Mouse (Mus musculus) erythroid progenitor cell, adult 5-6 weeks (primary cell): ENCODE measurements around the gene Cdon. TPM values are rescaled to one million over a fixed set of nuclear protein-coding genes. Genes with fewer than 3 reads are reported as not detected.

ENCODE experiments used
- ATAC-seq: replicated peaks from 2 replicates; pipeline ENCODE4 v1.8.0; 2016; ENCODE audit warnings: moderate number of reproducible peaks, mild to moderate bottlenecking, moderate TSS enrichment, inconsistent platforms; ENCODE audit not compliant: poor library complexity, low FRiP score, severe bottlenecking
- total RNA-seq, 2 experiments: library from RNA; stranded (forward) in 1 of 2; stranded (reverse) in 1 of 2; fragments of 150-400 nt in 1 of 2; fragments of 186-747, 209-891 nt in 1 of 2; gene quantifications; 2 replicates each; pipeline versions ENCODE4 v1.2.3 to v1.2.4; 2015 to 2017; ENCODE audit warnings: low replicate concordance in 2 of 2

The Cdon gene
- total RNA-seq, 2 experiments from 2014 or later, result 1.1 TPM; not detected in 1

DNA sequence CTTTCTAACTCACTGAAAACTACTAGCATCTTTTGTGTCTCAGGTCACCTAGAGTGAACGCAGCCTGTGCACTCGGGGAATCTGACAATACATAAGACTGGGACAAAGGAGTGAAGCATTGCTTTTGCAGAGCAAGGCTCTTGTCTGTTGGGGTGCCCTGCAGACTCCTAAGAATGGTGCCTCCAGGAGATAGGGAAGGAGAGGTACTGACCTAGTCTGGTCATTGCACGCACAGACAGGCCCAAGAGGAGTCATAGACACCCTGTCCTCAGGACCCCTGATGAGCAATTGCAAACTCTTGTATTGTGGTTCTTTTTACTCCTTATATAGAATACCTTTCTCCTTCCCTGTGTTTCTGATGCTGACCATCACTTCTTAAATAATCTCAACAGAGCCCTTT, 13.4 kb downstream of the Cdon start:
- no peak for ATAC-seq

DNA sequence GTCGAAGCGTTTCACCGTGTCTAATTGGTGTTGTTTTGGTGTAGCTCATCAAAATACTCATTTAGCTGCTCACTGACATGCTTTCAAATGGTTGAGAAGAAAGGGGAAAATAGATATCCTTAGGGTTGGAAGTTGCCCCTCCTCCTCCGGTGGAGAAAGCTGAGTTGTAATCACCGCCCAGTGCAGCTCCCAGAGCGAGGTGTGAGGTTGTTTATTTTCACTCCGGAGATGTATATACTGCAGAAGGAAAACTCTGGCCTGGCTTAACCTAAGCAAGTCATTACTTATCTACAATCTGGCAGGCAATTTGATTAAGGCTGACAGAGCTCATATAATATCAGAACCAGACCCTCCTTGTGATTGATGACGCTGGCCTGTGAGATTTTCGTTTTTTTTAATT, 14.6 kb downstream of the Cdon start:
- ATAC-seq, result no peak

GRCm38 (mm10) chr9:35438286-35439061, 17.5 kb downstream of the Cdon start:
- no peak for ATAC-seq

DNA sequence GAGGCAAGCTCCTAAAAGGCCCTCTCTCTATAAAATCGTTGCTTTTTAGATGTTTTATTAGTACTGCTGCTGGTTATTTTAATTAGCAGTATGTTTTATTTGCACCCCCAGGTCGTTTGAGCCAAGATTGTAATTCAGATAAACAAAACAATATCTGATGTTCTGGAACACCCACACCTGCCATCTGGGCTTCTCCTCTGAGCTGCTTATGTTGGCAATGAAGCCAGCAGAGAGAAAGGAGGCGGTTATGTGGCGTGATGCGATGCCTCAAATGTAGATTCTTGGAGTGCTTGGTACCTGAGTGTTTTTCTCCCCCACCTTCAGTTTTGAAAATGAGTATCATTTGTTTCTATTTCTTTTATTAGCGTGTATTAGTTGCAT, 18.1 kb downstream of the Cdon start:
- no peak for ATAC-seq

- no peak for ATAC-seq
Measured at GRCm38 (mm10) chr9:35439754-35440153, 18.8 kb downstream of the Cdon start.

- no peak for ATAC-seq
Measured at GRCm38 (mm10) chr9:35442476-35442875, 21.5 kb downstream of the Cdon start.

DNA sequence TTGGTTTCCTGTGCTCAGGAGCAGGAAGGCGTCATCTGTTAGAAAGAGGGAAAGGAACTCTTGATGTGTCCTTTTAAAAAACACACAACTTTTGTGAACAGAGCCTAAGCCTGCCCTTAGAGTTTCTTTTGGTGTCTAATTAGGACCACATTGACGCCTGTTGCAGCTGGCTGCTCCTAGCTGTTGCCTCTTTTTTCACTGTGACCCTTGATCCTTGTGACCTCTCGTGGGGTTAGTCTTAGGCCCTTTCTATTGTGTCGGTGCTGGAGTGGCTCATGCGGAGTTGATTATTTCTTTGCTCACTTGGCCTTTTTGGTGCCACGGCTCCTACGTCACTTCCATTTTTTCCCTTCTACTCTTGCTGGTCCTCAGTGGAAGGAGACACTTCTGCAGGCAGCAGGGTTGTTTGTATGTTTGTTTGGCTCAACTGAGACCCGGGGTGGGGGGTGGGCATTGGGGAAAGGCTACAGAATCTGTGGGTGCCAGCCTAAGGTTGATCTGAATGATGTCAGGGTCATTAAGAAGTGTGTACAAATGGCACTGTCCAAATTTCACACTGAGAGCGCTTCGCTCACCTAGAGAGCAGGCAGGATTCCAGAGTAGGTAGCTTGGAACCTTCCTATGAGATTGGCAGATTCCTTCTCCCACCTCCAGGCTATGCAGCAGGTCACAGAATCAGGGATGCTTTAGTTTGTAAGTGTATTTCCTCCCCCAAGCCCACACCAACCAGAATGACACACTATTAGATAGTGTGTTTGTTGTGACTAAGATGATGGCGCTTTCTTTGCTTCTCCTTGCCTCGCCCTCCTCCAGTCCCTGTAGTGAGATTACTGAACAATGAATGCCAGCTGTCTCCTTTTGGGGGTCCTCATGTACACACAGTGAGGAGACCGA, 22.9 kb downstream of the Cdon start:
- ATAC-seq, result no peak

- no peak for ATAC-seq
Measured at GRCm38 (mm10) chr9:35444512-35444886, 23.6 kb downstream of the Cdon start.

DNA sequence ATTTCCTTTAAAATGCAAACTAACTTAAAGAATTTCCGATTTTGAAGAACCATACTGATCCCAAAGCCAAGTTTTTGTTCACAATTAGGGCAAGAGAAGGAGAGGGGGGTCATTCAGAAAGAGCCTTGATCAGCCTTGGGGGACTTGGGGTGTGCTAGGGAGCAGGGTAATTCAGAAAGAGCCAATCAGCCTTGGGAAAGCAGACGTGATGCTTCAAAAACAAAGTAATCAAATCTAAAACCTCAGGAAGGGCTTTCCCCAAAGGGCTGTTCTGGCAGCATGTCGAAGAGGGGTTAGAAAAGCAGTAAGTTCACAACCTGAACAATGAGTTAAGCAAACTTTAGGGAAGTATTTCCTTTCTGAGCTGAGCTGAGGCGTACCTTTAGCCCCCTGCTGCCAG, 26.0 kb downstream of the Cdon start:
- no peak for ATAC-seq

DNA sequence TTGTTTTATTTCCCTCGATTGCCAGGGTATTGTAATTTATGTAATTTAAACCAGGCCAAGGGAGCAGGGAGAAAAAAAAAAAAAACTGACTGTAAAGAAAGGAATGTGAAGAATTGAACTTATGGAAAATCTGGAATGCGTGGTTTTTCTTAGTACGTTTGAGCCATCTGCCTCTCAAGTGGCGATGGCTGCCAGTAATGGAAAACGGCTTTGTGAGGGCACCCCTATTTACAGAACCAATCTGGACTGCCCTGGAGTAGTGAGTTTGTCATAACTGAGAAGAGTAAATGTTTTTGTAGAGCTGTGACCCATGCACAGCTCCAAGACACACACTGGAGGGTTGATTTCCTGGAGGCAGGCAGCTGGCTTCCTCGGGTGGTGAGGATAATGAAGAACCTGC, 32.4 kb downstream of the Cdon start:
- ATAC-seq, result no peak

DNA sequence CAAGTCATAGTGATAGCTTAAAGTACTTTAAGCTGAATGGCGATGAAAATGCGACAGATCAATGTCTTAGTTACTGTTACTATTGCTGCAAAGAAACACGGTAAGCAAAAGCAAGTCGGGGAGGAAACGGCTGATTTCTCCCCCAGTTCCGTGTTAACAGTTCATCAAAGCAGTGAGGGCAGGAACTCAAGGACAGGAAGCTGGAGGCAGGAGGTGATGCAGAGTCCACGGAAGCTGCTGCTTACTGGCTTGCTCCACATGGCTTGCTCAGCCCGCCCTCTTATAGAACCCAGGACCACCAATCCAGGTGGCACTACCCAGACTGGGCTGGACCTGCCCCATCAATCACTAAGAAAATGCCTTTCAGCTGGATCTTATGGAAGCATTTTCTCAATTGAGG, 38.7 kb downstream of the Cdon start:
- no peak for ATAC-seq

DNA sequence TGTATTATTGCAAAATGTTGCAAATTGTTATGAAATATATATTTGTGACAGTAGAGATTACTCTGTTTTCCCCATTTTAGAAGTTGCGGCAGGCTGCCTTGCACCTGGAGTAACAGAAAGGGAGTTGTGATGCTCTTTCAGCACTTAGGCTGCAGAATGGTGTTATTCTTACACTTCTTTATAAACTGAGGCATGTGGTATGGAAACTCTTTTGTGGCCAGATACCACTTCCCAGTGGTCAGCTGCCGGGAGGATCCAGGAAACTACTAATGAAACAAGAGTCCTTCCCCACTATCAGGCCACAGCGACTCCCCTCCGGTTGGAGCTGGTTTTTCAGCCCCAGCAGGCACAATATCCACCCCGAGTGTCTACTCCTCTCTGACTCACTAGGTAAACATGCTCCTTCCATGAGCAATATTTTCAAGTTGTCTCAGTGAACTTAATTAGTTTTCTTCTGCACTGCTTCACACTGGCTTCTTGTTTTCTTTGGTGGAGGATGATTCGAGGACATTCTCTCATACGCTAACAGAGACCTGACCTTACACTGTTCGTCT, 46.4 kb downstream of the Cdon start:
- ATAC-seq, result no peak

GRCm38 (mm10) chr9:35468913-35469312, 48.0 kb downstream of the Cdon start:
- no peak for ATAC-seq

GRCm38 (mm10) chr9:35474104-35474724, 53.3 kb downstream of the Cdon start:
- no peak for ATAC-seq

- ATAC-seq, result no peak
Measured at GRCm38 (mm10) chr9:35475394-35475793, 54.5 kb downstream of the Cdon start.

DNA sequence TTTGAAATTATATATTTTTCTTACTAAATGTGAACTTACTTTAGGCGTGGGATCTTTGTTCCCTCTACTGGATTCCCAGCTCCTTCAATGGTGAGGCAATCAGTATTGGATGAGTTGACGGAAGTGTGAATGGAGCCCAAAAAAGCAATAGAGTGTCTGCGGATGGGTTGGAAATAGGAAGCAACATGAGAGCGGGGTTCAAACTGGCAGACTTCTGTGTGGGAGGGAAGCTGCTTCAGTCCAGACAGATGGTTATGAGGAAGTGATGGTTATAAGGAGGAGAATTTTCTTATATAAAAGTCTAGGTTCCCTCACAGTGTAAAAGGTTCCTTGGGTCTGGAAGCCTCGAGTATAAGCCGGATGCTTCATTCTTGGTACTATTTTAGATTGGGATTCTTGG, 58.5 kb downstream of the Cdon start:
- no peak for ATAC-seq

GRCm38 (mm10) chr9:35482014-35482898, 61.3 kb downstream of the Cdon start:
- no peak for ATAC-seq

DNA sequence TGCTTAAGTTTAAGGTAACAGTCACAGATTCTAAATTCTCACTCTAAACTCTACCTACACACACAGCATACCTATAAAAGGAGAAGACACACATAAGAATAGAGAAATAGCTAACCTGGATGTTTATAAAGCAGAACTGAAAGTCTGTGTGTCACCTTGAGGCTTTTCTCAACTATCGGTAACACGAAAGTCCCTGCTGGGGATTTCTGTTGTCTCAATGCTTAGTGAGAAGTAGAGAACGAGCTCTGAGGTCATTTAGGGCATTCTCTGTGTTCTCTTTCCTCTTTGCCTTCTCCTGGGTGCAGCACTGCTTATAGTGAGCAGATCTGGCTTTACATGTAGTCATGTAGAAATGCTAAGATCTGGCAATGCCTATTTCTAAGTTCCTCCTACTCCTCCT, 63.0 kb downstream of the Cdon start:
- no peak for ATAC-seq

DNA sequence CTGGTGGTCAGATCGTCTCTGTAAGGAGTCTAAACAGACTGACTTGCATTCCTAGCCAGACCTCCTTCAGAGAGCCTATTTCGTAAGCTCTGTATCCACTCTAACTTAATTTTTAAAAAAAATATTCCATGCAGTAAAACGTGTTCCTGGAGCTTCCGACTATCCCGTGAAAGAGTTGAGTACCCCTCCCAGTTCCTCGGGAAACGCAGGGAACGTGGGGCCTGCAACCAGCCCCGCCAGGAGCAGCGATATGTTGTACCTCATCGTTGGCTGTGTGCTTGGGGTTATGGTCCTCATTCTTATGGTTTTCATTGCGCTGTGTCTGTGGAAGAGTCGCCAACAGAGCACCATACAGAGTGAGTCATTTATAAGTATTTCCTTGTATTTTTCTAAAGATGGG, 65.7 kb downstream of the Cdon start:
- ATAC-seq, result no peak

DNA sequence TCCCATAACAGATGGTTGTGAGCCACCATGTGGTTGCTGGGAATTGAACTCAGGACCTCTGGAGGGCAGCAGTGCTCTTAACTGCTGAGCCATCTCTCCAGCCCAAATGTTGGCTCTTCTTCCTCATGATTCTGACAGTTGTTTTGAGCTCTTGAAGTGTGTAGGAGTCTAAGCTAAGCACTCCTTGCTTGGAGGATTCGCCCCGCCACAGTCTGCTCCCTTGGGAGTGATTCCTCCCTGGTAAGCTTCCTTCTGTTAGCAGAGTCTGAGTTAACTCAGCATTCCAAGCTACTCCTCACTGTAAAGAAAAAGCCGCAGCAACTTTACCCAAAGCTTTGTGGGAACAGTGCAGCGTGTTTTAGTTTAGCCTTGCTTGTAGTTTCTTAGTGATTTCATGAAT, 67.6 kb downstream of the Cdon start:
- ATAC-seq, result no peak
